Mouse (Mus musculus) bone marrow, adult 2 months (tissue): ENCODE results near the gene Fgd4.

Source experiments
- CTCF ChIP-seq: fragments of 200-500 bp; IDR thresholded peaks from 2 replicates; pipeline ENCODE4 v1.5.1; 2011; ENCODE audit warnings: low read length, control low read depth; ENCODE audit not compliant: control insufficient read depth, insufficient read depth
- POLR2A ChIP-seq: fragments of 200-500 bp; IDR thresholded peaks from 2 replicates; pipeline ENCODE4 v1.6.1; 2011; ENCODE audit warnings: low read depth, mild to moderate bottlenecking, control low read depth, low read length, borderline replicate concordance; ENCODE audit not compliant: control insufficient read depth

DNA sequence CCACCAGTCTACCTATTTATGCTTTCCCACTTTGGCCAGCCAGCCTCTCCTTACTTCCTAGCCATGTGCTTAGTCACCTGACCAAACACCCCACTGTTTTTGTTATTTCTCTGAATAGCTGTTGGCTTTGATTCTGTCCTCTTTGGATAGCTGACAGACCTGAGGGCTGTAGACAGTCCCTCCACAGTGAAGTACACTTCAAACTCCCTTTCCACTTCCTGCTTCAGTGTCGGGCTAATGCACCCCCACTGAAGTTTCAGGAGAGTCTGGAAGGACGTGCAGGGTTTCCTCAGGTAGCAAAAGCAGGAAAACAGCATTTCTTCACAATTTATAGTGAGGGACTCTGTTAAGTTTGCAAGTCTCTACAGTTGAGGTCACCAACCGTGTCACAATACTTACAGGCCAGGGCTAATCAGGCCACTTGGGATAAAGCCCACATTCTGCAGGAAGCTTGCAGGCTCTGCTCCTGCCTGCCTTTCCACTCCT, 57.4 kb downstream of the Fgd4 start:
- TF ChIP-seq CTCF (no peak), POLR2A (no peak)
